Mouse (Mus musculus) olfactory bulb, adult 2 months (tissue): ENCODE data around the gene P3h3.

Experiments used
- CTCF ChIP-seq: fragments of 200-500 bp; IDR thresholded peaks from 2 replicates; pipeline ENCODE4 v1.5.1; 2012; ENCODE audit warnings: low read depth, mild to moderate bottlenecking, low read length, moderate library complexity; ENCODE audit not compliant: insufficient read depth
- POLR2A ChIP-seq: fragments of 200-500 bp; IDR thresholded peaks from 2 replicates; pipeline ENCODE4 v1.6.1; 2012; ENCODE audit warnings: mild to moderate bottlenecking, low read depth, low read length, moderate library complexity; ENCODE audit not compliant: insufficient read depth

GRCm38 (mm10) chr6:124861266-124861665, 3.7 kb upstream of the P3h3 start:
- no peak for TF ChIP-seq POLR2A
- TF ChIP-seq CTCF = no peak
